Mouse (Mus musculus) brain, embryonic 14.5 days (tissue): ENCODE results near the gene Nipsnap1.

Experiments
- CTCF ChIP-seq: fragments of 200-500 bp; IDR thresholded peaks from 2 replicates; pipeline ENCODE4 v1.5.1; 2012; ENCODE audit warnings: inconsistent platforms, mild to moderate bottlenecking, moderate library complexity, borderline replicate concordance; ENCODE audit not compliant: insufficient read depth, insufficient read length; ENCODE audit errors: extremely low read depth
- POLR2A ChIP-seq: fragments of 200-500 bp; IDR thresholded peaks from 2 replicates; pipeline ENCODE4 v1.6.1; 2012; ENCODE audit warnings: mild to moderate bottlenecking, inconsistent platforms, borderline replicate concordance; ENCODE audit not compliant: poor library complexity, insufficient read depth, insufficient read length, severe bottlenecking; ENCODE audit errors: extremely low read depth

DNA sequence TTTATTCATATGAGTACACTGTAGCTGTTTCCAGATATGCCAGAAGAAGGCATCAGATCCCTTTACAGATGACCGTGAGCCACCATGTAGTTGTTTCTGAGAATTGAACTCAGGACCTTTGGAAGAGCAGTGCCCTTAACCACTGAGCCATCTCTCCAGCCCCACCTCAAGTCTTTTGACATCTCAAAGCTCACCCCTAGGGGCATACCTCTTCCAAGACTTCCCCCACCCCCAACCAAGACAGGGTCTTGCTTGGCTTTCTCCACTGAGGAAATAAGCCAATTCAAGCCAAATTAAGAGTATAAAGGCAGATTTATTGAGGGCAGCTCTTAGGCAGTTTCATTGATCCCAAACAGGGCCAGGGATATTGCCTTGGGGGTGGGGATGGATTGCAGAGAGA, 11.0 kb upstream of the Nipsnap1 start:
- TF ChIP-seq CTCF (no peak), POLR2A (no peak)
